Mouse (Mus musculus): ENCODE results near the gene Terb2. TPM values are rescaled to one million over a fixed set of nuclear protein-coding genes. Genes with fewer than 3 reads are reported as not detected.

Gene Terb2
- total and polyA plus RNA-seq, 3 experiments, result not detected

DNA sequence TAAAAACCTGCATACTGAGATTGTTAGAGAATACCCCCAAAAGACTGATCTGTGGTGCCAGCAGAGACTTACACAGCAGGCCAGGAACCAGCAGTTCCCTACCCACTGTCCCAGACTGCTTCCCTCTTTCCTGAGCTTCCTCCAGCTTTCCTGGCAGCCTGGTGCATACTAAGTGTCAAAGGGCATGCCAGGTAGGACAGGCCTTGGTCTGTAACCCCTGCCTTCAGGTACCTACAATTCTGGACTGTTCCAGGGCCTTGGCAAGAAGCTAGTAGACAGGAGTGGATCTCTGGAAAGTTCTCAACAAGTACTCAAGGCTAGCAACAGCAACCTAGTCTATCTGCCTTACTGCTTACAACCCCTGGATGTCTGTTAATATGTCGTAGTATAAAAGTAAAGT lies 34.9 kb upstream of the Terb2 start:
- Histone ChIP-seq H3K36me3 (ENCODE audit: control insufficient read depth, insufficient read depth, low read length) (peaks cover 23% of the 10 kb centered on the region), H3K27me3 (ENCODE audit: control insufficient read depth, insufficient read depth, low read length) (no peaks in the 10 kb centered on the region), H3K4me3 (no peak overlapping the region), H3K4me1 (ENCODE audit: control insufficient read depth, insufficient read depth, low read length) (peaks cover 8% of the 10 kb centered on the region), H3K79me2 (replicated peaks; ENCODE audit: control insufficient read depth, insufficient read depth, low read length) (peaks cover 2% of the 10 kb centered on the region), H3K9ac (ENCODE audit: low read depth, low read length) (no peak overlapping the region), H3K27ac (no peak overlapping the region)
- 90% methylated on average over 1 of the region's 1 CpGs for WGBS
- intact Hi-C loops (cut with DNase I), result no loop called here
- no peak for DNase-seq
- TF ChIP-seq CTCF (IDR thresholded peaks at IDR 0.05), result no peak
- TF ChIP-seq POLR2A (IDR thresholded peaks at IDR 0.05; ENCODE audit: insufficient read depth, low read depth, low read length), result no peak
- TF ChIP-seq EP300 (IDR thresholded peaks at IDR 0.05; ENCODE audit: insufficient read depth, low read depth, low read length), result no peak

GRCm38 (mm10) chr2:122152850-122153249 lies 33.2 kb upstream of the Terb2 start:
- no peak overlapping the region for H3K9ac ChIP-seq (ENCODE audit: low read depth, low read length)
- H3K27ac ChIP-seq, result no peak overlapping the region
- intact Hi-C loops (cut with DNase I), result no loop called here
- H3K27me3 ChIP-seq (ENCODE audit: control insufficient read depth, insufficient read depth, low read length), result no peaks in the 10 kb centered on the region
- DNase-seq, result no peak
- H3K36me3 ChIP-seq (ENCODE audit: control insufficient read depth, insufficient read depth, low read length), result peaks cover 23% of the 10 kb centered on the region
- H3K4me1 ChIP-seq (ENCODE audit: control insufficient read depth, insufficient read depth, low read length), result peaks cover 6% of the 10 kb centered on the region
- H3K4me3 ChIP-seq, result no peak overlapping the region
- no peak for TF ChIP-seq EP300 (IDR thresholded peaks at IDR 0.05; ENCODE audit: insufficient read depth, low read depth, low read length)
- no peak for TF ChIP-seq POLR2A (IDR thresholded peaks at IDR 0.05; ENCODE audit: insufficient read depth, low read depth, low read length)
- TF ChIP-seq CTCF (IDR thresholded peaks at IDR 0.05), result no peak
- H3K79me2 ChIP-seq (replicated peaks; ENCODE audit: control insufficient read depth, insufficient read depth, low read length), result peaks cover 2% of the 10 kb centered on the region
- 76% methylated on average over 3 of the region's 3 CpGs for WGBS

DNA sequence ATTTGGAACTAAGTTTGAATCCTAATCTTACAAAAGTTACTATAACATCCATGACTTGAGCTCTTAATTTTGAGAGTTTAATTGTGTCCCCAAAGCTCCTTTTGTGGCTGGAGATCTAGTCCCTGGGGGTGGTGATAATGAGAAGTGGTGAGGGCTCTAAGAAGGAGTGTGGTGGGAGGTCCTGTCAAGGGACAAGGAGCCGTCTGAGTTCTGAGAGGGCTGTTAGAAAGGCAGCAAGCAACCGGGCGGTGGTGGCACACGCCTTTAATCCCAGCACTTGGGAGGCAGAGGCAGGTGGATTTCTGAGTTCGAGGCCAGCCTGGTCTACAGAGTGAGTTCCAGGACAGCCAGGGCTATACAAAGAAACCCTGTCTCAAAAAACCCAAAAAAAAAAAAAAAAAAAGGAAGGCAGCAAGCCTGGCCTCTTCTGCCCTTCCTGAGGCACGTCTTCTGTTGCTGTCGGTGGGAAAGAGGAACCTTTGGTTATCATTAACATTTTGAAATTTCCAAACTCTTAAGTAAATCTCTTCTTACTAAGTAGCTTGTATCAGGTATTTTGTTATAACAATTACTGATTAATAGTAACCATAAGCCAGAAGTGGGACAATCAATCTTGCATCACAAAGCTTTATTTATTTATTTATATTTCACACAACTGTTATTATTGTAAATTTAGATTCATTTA lies 32.2 kb upstream of the Terb2 start:
- TF ChIP-seq EP300 (IDR thresholded peaks at IDR 0.05; ENCODE audit: insufficient read depth, low read depth, low read length) (no peak), POLR2A (IDR thresholded peaks at IDR 0.05; ENCODE audit: insufficient read depth, low read depth, low read length) (no peak), CTCF (IDR thresholded peaks at IDR 0.05) (no peak)
- no peak overlapping the region for H3K4me3 ChIP-seq
- H3K79me2 ChIP-seq (replicated peaks; ENCODE audit: control insufficient read depth, insufficient read depth, low read length), result peaks cover 2% of the 10 kb centered on the region
- DNase-seq, result no peak
- WGBS, result 78% methylated on average over 7 of the region's 7 CpGs
- no peak overlapping the region for H3K9ac ChIP-seq (ENCODE audit: low read depth, low read length)
- H3K27me3 ChIP-seq (ENCODE audit: control insufficient read depth, insufficient read depth, low read length), result no peaks in the 10 kb centered on the region
- peaks cover 6% of the 10 kb centered on the region for H3K4me1 ChIP-seq (ENCODE audit: control insufficient read depth, insufficient read depth, low read length)
- intact Hi-C loops (cut with DNase I), result no loop called here
- no peak overlapping the region for H3K27ac ChIP-seq
- H3K36me3 ChIP-seq (ENCODE audit: control insufficient read depth, insufficient read depth, low read length), result peaks cover 23% of the 10 kb centered on the region

- WGBS, result 92% methylated on average over 2 of the region's 2 CpGs
- no peak overlapping the region for H3K9ac ChIP-seq (ENCODE audit: low read depth, low read length)
- intact Hi-C loops (cut with DNase I), result no loop called here
- H3K27ac ChIP-seq, result no peak overlapping the region
- peaks cover 23% of the 10 kb centered on the region for H3K36me3 ChIP-seq (ENCODE audit: control insufficient read depth, insufficient read depth, low read length)
- H3K27me3 ChIP-seq (ENCODE audit: control insufficient read depth, insufficient read depth, low read length), result no peaks in the 10 kb centered on the region
- peak; percentile 23; the same call in 1 of the 2 replicates for TF ChIP-seq POLR2A (IDR thresholded peaks at IDR 0.05; ENCODE audit: insufficient read depth, low read depth, low read length)
- no peak for TF ChIP-seq CTCF (IDR thresholded peaks at IDR 0.05)
- TF ChIP-seq EP300 (IDR thresholded peaks at IDR 0.05; ENCODE audit: insufficient read depth, low read depth, low read length), result no peak
- H3K4me1 ChIP-seq (ENCODE audit: control insufficient read depth, insufficient read depth, low read length), result peaks cover 6% of the 10 kb centered on the region
- H3K4me3 ChIP-seq, result no peak overlapping the region
- no peak for DNase-seq
- H3K79me2 ChIP-seq (replicated peaks; ENCODE audit: control insufficient read depth, insufficient read depth, low read length), result peaks cover 2% of the 10 kb centered on the region
Measured at GRCm38 (mm10) chr2:122154479-122154878, 31.6 kb upstream of the Terb2 start.

GRCm38 (mm10) chr2:122155292-122155691 lies 30.8 kb upstream of the Terb2 start:
- no peak overlapping the region for H3K4me3 ChIP-seq
- 87% methylated on average over 2 of the region's 2 CpGs for WGBS
- intact Hi-C loops (cut with DNase I), result no loop called here
- no peak overlapping the region for H3K27ac ChIP-seq
- peaks cover 3% of the 10 kb centered on the region; the same call in 1 of the 2 replicates for H3K4me1 ChIP-seq (ENCODE audit: control insufficient read depth, insufficient read depth, low read length)
- H3K36me3 ChIP-seq (ENCODE audit: control insufficient read depth, insufficient read depth, low read length), result peaks cover 18% of the 10 kb centered on the region
- no peaks in the 10 kb centered on the region for H3K27me3 ChIP-seq (ENCODE audit: control insufficient read depth, insufficient read depth, low read length)
- H3K79me2 ChIP-seq (replicated peaks; ENCODE audit: control insufficient read depth, insufficient read depth, low read length), result peaks cover 2% of the 10 kb centered on the region; the same call in 1 of the 2 replicates
- H3K9ac ChIP-seq (ENCODE audit: low read depth, low read length), result no peak overlapping the region
- no peak for DNase-seq
- no peak for TF ChIP-seq CTCF (IDR thresholded peaks at IDR 0.05)
- TF ChIP-seq EP300 (IDR thresholded peaks at IDR 0.05; ENCODE audit: insufficient read depth, low read depth, low read length), result no peak
- 0 out of 2 replicates have a peak, but pooled peaks have one; percentile 28 for TF ChIP-seq POLR2A (IDR thresholded peaks at IDR 0.05; ENCODE audit: insufficient read depth, low read depth, low read length)

- TF ChIP-seq EP300 (IDR thresholded peaks at IDR 0.05; ENCODE audit: insufficient read depth, low read depth, low read length) (no peak), POLR2A (IDR thresholded peaks at IDR 0.05; ENCODE audit: insufficient read depth, low read depth, low read length) (no peak), CTCF (IDR thresholded peaks at IDR 0.05) (no peak)
- H3K4me1 ChIP-seq (ENCODE audit: control insufficient read depth, insufficient read depth, low read length), result peaks cover 4% of the 10 kb centered on the region; the same call in 1 of the 2 replicates
- no peak overlapping the region for H3K4me3 ChIP-seq
- intact Hi-C loops (cut with DNase I), result no loop called here
- peaks cover 2% of the 10 kb centered on the region; the same call in 1 of the 2 replicates for H3K79me2 ChIP-seq (replicated peaks; ENCODE audit: control insufficient read depth, insufficient read depth, low read length)
- H3K36me3 ChIP-seq (ENCODE audit: control insufficient read depth, insufficient read depth, low read length), result peaks cover 10% of the 10 kb centered on the region
- no peak overlapping the region for H3K27ac ChIP-seq
- DNase-seq, result no peak
- WGBS, result 77% methylated on average over 4 of the region's 4 CpGs
- no peaks in the 10 kb centered on the region for H3K27me3 ChIP-seq (ENCODE audit: control insufficient read depth, insufficient read depth, low read length)
- H3K9ac ChIP-seq (ENCODE audit: low read depth, low read length), result no peak overlapping the region
Measured at GRCm38 (mm10) chr2:122156051-122156700, 29.9 kb upstream of the Terb2 start.

All from heart, adult 2 months (tissue).